Mouse (Mus musculus) thymus, adult 2 months (tissue): ENCODE data around the gene Midn.

Source experiments
- CTCF ChIP-seq: fragments of 200-500 bp; IDR thresholded peaks from 2 replicates; pipeline ENCODE4 v1.5.1; 2012; ENCODE audit warnings: mild to moderate bottlenecking, control low read depth, low read length, moderate library complexity, borderline replicate concordance; ENCODE audit not compliant: control insufficient read depth, poor library complexity, insufficient read depth; ENCODE audit errors: extremely low read depth
- POLR2A ChIP-seq: fragments of 200-500 bp; IDR thresholded peaks from 2 replicates; pipeline ENCODE4 v1.6.1; 2012; ENCODE audit warnings: mild to moderate bottlenecking, low read length, control low read depth, moderate library complexity; ENCODE audit not compliant: control insufficient read depth, poor library complexity, insufficient read depth; ENCODE audit errors: extremely low read depth

- no peak for TF ChIP-seq CTCF
- TF ChIP-seq POLR2A: no peak
These were observed 22.0 kb downstream of the Midn start for GRCm38 (mm10) chr10:80170052-80170451.
